Mouse (Mus musculus) cerebellum, adult (tissue): ENCODE data around the gene Sbf2.
"Not testable (repeated sequence)": the region's sequence is repeated elsewhere in the genome, so short reads cannot be mapped to it uniquely, and the experiment has no call there.

ENCODE experiments used
- ATAC-seq: cut with Nextera tagmentation; 2 replicates; pipeline ENCODE4 v1.9.2; 2017; ENCODE audit warnings: mild to moderate bottlenecking, moderate library complexity, mixed read lengths; ENCODE audit not compliant: insufficient number of reproducible peaks, low FRiP score, low TSS enrichment

The Sbf2 gene

DNA sequence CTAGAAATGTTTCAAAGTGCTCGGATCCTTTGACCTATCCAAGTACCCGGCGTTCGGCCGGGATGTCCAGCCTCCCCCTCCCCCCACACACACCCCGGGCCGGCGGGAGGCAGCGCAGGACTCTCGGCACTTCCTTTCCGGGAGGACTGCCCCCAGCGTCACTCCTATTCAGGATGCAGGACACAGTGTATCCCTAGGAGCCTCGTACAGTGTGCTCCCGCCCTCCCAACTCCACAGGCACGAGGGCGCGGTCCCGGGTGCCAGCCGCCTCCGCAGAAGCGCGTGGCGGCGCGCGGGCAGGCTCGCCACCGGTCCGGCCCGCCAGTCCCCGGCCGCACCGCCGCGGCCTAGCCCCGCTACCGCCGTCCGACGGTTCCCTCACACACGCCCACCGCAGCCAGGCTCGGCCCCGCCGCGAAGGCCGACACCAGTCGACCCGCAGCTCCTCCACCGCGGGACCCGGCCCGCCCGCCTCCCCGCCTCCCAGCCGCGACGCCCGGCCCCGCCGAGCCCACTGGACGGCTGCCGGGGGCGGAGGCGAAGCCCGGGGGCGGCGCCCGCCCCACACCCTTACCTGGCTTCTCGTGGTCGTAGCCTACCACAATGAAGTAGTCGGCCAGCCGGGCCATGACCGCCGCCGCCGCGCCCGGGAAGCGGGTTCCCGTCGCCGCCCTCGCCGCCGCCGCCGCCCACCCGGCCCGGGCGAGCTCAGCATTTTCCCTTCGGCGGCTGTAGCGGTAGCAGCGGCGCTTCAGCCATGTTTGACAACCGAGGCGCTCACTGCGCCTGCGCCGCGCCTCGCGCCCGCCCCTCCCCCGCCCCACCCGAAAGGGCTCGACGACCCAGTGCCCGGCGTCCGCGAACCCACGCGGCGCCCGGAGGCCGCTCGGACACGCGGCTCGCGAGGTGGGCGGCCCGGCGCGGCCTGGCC is at the start of gene Sbf2:
TSS of gene Sbf2 (minus strand) at position 790 of the 931 bp plus-strand sequence.
- peak; percentile 93 for ATAC-seq

DNA sequence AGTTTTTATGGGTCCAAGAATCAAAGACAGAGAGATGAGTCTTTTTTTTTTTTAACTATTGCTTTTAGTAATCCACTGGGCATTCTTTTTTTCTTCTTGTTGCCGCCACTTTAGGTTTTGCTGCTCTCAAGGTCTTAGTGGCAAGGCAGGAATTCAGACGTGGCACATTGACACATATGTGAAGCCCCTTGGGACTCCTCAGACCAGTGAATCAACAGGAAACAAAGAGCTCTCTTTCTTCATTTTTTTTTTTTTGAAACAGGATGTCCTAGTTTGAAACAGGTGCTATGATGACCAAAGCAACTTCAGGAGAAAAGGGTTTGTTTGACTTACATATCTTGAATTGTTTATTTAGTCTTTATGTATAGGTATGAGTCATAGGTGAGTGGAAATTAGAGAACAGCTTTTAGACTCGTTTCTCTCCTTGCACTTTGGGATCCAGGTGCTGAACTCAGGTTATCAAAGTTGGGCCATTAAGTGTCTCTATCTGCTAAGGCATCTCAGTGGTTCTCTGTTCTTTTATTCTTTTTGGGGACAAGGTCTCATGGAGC is 43.7 kb upstream of the Sbf2 start:
- no peak for ATAC-seq

DNA sequence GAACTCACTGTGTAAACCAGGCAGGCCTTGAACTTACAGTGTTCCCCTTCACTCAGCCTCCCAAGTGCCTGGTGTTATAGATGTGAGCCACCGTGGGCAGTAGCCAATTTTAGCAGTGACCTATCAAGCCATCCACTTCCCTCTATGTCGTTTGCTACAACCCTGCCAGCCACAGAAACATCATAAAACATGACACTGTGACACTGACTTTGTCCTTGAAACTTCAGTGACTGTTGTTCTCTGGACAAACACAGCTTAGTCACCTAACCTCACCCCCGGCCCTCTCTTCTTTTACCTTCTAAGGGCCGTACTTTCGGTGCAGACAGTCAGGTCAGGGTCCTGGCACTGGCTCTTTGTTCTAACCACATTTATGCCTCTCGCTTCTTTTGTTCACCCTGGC is 41.2 kb upstream of the Sbf2 start:
- ATAC-seq = no peak

DNA sequence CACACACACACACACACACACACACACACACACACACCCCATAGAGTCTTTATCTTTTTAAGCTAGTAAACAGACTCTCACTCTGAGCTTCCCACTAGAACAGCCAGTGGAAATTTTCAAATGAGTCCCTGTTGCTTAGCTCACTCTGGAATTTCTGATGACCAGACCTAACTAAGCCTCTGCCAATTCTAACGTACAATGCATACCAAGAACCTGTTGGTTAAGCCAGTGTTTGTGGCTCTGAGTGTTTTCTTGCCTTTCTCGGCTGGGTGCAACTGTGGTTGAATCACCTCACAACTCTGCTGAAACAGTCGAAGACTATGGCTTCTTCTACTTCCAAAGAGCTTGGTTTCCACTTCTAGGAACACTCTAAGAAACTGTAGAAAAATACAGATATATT is 40.5 kb upstream of the Sbf2 start:
- ATAC-seq = no peak

DNA sequence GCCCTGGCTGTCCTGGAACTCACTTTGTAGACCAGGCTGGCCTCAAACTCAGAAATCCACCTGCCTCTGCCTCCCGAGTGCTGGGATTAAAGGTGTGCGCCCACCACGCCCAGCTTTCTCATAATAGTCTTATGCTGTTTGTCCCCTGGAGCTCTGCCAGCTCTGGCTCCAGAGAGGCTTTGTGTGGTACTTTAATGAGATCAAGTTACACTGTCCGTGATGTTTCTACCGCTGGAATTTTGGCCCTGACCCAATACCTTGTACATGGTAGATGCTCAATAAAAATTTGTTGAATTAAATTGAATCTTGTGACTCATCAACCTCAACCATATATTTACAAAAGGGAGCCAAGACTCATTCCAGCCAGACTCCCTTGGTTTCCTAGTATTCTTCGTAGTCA is 36.4 kb upstream of the Sbf2 start:
- no peak for ATAC-seq

DNA sequence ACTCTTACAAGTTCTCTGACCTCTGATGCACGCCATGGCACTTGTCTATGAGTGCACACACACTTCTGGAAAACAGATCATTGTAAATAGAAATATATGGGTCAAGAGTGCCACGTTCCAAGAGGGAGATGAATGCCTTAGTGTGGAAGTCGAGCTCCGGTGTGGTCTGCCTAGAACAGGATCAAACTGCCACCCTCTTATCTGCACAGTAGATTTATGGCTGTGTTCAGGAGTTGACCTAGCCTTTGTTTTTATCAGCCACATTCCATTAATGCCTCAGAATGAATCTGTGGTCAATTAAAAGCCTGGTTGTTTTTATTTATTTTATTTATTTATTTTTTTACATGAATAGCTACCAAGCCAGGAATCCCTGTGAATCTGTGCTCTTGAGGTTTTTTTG is 35.8 kb upstream of the Sbf2 start:
- no peak for ATAC-seq

DNA sequence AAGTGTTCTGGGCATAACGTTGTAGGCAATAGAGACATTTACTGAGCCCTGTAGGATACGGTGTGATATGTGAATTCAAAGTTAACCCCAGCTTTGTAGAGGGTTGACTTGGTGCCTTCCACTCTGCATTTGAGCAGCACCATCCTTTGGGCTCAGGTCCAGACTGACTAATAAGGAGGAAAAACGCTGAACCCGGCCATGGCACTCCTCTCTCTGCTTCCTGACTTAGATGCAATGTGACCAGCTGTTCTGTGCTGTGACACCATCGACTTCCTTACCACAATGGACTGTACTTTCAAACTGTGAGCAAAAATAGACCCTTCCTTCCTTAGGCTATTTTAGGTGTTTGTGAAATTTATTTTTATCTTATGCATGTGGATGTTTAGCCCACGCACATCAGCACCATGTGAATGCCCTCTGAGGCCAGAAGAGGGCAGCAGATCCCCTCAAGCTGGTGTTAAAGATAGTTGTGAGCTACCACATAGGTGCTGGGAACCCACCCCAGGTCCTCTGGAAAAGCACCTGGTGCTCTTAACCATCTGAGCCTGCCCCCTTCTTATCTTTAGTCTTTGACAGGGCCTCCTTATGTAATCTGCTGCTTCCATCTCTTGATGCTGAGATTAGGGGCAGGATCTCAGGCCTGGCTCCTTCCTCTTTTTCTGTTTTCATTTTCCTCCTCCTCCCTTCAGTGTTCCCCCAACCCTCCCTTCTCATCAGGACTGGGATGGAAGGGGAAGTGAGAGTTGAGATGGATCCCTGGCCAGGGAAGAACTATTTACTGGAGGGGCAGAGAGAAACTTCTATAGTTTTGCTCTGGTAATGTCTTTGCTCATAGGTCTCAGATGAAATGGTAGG is 34.6 kb upstream of the Sbf2 start:
- no peak for ATAC-seq

DNA sequence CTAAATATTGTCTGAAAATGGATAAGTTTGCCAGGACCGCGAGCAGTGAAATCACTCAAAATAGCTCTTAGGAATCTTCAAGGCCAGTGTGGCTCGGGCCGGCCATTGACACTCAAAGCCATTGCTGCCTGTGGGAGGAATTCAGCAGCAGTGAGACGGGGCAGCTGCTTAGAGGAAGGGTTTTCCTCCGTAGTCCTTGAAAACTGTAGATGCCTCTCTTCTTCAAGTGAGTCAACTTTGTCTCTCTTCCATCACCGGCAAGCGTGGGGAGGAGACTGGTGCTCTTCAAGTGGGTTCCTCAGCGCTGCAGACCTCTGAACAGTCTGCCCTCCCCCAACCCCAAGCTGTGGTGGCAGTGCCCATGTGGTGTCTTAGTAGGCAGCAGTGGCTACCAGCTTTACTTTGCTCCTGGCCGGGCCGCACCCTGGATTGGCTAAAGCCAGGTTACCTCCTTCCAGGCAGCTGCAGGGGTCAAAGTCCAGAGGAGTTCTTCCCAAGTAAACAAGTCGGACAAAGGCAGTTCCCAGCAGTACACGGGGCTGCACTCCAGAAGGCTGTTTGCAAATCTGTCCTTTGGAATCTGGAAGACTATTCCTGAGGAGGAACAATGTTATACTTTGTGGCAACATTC is 33.8 kb upstream of the Sbf2 start:
- ATAC-seq = no peak

DNA sequence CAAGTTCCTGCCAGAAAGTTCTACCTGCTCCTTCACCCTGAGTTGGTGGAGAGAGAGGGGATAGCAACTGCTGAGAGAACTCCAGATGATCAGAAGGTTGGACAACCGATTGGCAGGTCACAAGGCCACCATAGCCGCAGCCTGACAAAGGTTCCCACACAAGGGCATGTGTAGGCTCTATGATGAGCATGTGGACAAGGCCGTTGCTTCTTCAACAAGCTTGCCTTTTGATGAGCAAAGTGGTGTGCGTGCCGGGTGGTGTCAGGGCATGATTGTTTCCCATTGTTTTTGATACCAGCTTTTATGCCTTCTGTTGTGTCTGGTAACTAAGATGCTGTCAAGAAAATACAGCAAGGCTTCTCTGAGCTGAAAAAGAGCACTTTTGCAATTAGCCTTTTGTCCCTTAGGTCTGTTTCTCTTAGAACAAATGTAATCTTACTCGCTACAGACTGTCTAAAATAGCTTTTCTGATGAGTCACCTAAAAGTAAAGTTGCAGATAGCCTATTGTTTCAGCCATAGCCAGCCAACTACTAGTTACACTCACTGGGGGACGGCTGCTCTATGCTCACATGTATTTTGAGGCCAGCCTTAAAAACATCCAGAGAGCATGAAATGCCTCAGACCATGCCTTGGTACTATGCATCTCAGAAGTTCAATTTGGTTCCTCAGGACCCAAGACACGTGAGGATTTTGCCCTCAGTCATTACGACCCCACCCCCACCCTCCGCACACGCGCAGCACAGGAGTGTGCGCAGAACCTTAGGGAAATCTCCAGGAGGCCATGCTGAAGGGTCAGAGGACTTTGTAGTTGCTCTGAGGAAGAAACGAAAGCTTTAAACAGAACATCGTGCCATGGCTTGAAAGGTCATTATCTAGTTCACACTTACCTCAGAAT is 33.1 kb upstream of the Sbf2 start:
- ATAC-seq = no peak

DNA sequence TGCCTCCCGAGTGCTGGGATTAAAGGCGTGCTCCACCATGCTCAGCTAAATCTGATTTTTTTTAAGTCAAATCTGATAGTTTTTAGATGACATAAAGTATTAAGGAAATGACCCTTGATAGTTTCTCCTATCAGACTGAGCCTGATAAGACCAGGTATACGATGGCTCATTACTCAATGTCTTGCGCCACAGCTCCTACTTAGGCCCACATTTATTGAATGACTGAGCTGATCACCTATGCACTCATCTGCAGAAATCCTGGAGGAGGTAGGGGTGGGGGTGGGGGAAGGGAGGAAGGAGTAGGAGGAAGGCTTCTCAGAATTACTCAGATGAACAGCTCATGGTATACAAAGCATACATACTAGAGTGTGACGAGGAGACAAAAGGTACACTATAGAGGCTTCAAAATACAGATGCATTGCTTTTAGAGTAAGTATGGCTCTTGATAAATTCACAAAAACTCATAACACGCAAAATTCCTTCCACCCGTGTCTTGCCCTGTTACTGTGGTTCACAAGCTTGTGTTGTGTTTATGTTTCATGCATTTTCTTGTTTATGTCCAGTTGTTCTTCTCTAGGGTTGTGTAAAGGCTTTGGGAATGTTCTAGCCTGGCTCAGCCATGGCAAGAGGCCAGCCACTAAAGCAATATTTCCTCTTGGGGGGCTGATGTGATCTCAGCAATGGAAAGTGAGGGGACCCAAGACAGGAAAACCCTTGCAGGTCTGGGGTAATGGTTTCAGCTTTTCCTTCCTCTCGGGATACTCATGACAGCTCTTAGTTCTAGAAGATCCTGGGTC is 32.1 kb upstream of the Sbf2 start:
- no peak for ATAC-seq

DNA sequence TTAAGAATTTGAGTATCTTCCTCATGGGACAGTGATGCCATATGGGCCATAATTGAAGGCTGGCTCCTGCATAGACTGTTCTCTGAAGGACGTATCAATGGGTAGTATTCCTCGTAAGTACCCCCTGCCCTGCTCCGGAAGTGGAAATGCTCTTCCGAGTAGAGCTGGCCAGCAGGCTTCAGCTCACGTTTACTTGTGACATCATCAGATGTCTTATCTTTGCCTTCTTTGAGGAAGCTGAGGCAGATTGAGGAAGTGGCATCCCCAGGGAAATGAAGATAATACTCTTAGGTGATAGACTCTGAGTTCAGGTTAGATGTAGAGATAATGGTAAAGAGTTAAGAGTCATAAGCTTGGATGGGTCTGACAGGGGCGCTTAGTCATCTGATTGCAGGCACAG is 31.1 kb upstream of the Sbf2 start:
- ATAC-seq = no peak

DNA sequence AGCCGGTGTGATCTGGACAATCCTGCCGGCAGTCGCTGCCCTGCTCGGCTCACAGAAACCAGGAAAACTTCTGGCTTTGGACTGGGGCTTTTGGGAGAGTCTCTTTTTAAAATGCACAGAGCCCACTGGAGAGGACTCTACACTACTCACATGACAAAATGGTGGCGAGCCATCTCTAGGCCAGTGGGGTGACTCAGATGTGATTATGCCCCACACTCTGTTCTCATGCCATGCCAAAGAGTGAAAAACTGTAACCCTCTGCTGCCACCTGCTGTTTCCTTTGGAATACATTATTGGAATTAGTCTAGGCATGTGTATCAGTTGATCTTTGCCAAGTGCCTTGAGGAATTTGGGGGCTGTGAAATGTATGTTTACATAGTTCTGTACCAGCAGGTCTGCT is 30.6 kb upstream of the Sbf2 start:
- peak; percentile 68; the same call in 1 of the 2 replicates for ATAC-seq

DNA sequence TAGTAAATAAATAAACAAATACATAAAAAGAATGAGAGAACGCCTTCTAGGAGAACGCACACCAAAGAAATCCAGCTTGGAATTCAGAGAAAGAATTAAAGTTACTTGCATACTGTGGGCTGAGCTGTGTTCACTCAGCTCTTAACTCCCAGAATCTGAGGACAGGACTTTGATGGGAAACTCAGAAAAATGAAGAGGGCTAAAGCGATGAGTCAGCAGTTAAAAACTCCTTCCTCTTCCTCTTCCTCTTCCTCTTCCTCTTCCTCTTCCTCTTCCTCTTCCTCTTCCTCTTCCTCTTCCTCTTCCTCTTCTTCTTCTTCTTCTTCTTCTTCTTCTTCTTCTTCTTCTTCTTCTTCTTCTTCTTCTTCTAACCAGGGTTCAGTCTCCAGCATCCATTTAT is 25.2 kb upstream of the Sbf2 start:
- not testable (repeated sequence) for ATAC-seq

DNA sequence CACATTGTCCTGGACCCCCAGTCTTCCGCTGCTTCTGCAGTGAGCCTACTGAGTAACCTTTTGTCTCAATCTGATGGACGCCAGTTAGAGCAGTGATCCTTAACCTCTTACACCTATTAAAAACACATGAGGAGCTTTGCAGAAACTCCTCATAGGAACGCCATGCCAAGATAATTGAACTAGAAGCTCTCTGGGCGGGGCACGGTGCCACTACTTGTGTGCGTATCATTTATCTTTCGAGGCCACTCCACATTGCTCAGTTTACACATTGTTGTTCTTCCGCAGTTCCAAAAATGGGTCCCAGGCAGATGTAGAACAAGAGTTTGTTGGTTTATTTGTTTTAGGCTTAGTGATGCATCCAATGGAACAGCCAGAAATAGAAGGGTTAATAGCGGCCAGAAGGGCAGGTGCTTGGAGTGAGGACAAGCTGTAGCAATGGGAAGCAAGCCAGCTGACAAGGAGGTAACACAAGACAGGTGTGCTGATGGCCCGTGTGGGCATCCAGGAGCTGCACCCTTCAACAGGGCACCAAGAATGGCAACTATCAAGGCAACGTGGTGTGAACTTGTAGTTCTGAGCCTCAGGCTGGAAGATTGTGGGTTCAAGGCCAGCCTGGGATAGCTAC is 24.7 kb upstream of the Sbf2 start:
- no peak for ATAC-seq

DNA sequence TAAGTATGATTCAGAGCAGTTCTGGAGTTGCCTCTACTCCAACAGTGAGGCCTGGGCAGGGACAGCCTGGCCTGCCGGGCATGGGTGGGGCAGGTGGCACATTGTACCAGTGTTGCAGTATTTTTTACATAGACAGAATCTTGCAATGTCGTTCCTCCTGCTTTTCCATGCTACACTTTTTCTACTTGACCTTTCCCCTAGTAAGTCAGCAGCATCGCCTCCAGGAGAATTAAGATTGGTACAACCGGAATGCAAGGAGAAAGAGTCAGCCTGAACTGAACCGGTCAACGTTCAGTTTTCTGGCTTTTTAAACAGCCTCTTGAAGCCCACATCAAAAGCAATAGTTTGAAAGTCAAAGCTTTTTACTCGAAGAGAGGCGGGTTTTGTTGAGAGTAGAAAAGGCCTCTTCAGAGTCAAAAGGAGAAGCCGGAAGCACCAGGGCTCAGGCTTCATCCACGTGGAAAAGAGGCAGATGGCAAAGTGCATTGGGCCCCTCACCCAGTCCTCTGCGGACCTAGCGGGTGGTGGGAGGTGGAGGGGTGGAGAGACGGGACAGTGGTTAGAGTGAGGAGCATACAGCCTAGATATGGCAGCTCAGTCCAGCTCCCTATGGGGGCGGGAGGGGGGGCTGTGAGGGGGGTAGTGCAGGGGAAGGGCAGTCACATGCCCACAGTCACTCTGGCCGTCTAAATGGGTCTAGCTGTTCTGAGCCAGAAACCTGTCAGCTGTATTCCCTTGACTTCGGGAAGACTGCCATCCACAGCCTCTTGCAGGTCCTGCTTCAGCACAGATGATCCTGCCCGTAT is 23.8 kb upstream of the Sbf2 start:
- ATAC-seq = no peak

DNA sequence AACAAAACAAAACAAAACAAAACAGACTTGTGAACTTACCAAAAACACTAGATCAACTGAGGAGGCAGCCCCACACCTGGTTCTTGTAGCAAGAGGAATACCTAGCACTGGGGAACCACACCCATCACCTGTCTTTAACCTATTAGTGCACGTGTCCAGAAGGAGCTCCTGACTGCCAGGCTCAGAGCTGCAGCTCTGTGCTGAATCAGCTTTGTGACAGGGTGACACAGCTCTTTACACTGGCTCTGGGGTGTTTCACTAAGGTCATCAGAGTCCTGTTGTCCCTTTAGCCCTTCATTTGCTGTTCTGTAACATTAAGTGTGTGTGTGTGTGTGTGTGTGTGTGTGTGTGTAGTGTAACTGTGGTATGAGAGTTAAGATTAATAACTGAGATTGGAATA is 21.8 kb upstream of the Sbf2 start:
- ATAC-seq = no peak

DNA sequence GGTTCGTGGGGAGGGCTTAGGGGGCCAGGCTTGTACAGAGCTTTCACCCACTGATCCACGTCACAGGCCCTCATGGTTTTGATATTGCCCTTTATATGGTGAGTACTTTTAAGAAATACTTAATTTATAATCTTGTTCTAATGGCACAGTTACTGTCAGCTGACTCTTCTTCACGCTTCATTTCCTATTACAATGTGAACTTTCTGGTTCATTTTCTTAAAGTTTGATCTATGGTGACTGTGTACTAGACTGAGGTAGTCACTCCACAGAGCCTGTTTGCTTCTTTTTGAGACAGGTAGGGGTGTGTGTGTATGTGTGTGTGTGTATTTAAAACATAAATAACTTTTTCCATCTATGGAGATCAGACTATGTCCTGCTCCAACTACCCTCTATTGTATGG is 21.2 kb upstream of the Sbf2 start:
- no peak for ATAC-seq
